ENCODE assay signal across 9 mouse cellular contexts in the genomic region with DNA sequence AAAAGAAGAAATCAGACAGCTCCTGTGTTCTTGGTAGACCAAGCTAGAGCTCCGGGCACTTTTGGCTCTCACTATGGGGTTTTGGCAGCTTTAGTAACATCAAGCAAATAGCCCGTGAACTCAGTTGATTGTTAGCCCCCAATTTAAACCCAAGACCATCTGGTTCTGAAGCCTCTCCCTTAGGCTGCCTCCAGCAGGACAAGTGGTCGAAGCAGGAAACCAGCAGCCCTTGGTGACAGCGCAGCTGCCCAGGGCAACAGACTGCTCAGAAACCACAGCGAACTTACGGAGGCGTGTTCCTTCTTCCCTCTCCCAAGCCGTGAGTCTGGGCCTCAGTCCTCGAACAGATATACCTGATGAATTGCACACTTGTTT. TPM values are rescaled to one million over a fixed set of nuclear protein-coding genes. Genes with fewer than 3 reads are reported as not detected.
DNase-seq lines count a peak whose midpoint lies in the region; ATAC-seq and TF ChIP-seq lines count a peak whose summit lies in the region.
"Had no signal": no experiment of that assay in that cellular context is flagged by ENCODE, and none has a peak within 500 bp of the region (broad histone marks: within the 10 kb centered on the region; RNA-seq: fewer than 3 reads in every experiment).

No protein-coding gene starts in this region.

- H3K36me3 ChIP-seq in midbrain, embryonic 12.5 days = no peaks in the 10 kb centered on the region
- no peaks in the 10 kb centered on the region for H3K36me3 ChIP-seq in midbrain, embryonic 13.5 days
- H3K36me3 ChIP-seq in embryonic facial prominence, embryonic 13.5 days = no peaks in the 10 kb centered on the region
- no peaks in the 10 kb centered on the region for H3K36me3 ChIP-seq in myocyte (ENCODE audit: control insufficient read depth, insufficient read depth)

- no peak for TF ChIP-seq POLR2A in myocyte (IDR thresholded peaks at IDR 0.05; ENCODE audit: insufficient read length, low read depth)

- H3K4me3 ChIP-seq in midbrain, embryonic 12.5 days = no peak overlapping the region
- H3K4me3 ChIP-seq in midbrain, embryonic 13.5 days (replicated peaks) = no peak overlapping the region
- H3K4me3 ChIP-seq in embryonic facial prominence, embryonic 13.5 days = no peak overlapping the region
- H3K4me3 ChIP-seq in myocyte = no peak overlapping the region

- peak overlapping the region; percentile 52; the same call in 1 of the 2 replicates for H3K27ac ChIP-seq in midbrain, embryonic 12.5 days (replicated peaks)
- no peak overlapping the region for H3K27ac ChIP-seq in midbrain, embryonic 13.5 days
- peak overlapping the region; percentile 78 for H3K27ac ChIP-seq in embryonic facial prominence, embryonic 13.5 days
- H3K27ac ChIP-seq: macrophage had no signal

- no peak overlapping the region for H3K9ac ChIP-seq in midbrain, embryonic 12.5 days (replicated peaks)
- no peak overlapping the region for H3K9ac ChIP-seq in midbrain, embryonic 13.5 days (replicated peaks)
- 0 out of 2 replicates have a peak overlapping the region, but pooled peaks have one; percentile 32 for H3K9ac ChIP-seq in embryonic facial prominence, embryonic 13.5 days

- peaks cover 26% of the 10 kb centered on the region for H3K27me3 ChIP-seq in midbrain, embryonic 12.5 days
- 0 out of 2 replicates have a peak, but pooled peaks cover 9% of the 10 kb centered on the region for H3K27me3 ChIP-seq in midbrain, embryonic 13.5 days
- no peaks in the 10 kb centered on the region for H3K27me3 ChIP-seq in embryonic facial prominence, embryonic 13.5 days
- no peaks in the 10 kb centered on the region for H3K27me3 ChIP-seq in myocyte (ENCODE audit: control insufficient read depth, insufficient read depth, insufficient read length)

- no peak for DNase-seq in embryo, embryonic 10 days (ENCODE audit: low spot score)
- no peak for DNase-seq in cerebellum, adult 11-12 months
- DNase-seq: kidney, postnatal 14 days had no signal

- H3K4me1 ChIP-seq in midbrain, embryonic 12.5 days = peaks cover 32% of the 10 kb centered on the region
- peaks cover 33% of the 10 kb centered on the region for H3K4me1 ChIP-seq in midbrain, embryonic 13.5 days (replicated peaks)
- peaks cover 74% of the 10 kb centered on the region for H3K4me1 ChIP-seq in embryonic facial prominence, embryonic 13.5 days

- 0 out of 2 replicates have a peak overlapping the region, but pooled peaks have one; percentile 1 for H3K4me2 ChIP-seq in midbrain, embryonic 12.5 days (replicated peaks)
- H3K4me2 ChIP-seq in midbrain, embryonic 13.5 days (replicated peaks) = no peak overlapping the region
- H3K4me2 ChIP-seq in embryonic facial prominence, embryonic 13.5 days = no peak overlapping the region
- H3K4me2 ChIP-seq in myocyte (ENCODE audit: low read depth) = peak overlapping the region; percentile 13

- no peak for ATAC-seq in midbrain, embryonic 12.5 days (ENCODE audit: low FRiP score, low read depth)
- no peak for ATAC-seq in midbrain, embryonic 13.5 days
- no peak for ATAC-seq in embryonic facial prominence, embryonic 13.5 days (ENCODE audit: insufficient number of reproducible peaks, insufficient read depth, low FRiP score, low TSS enrichment, low read depth)
- ATAC-seq in hematopoietic stem cell, adult 5-6 weeks (replicated peaks in 1 of 2; ENCODE audit: insufficient read depth in 1 of 2, low FRiP score in 2 of 2, low TSS enrichment in 1 of 2, low read depth in 1 of 2, poor library complexity in 2 of 2, severe bottlenecking in 2 of 2) = peak; percentile 74 to 80

- no peaks in the 10 kb centered on the region for H3K9me3 ChIP-seq in midbrain, embryonic 12.5 days
- no peaks in the 10 kb centered on the region for H3K9me3 ChIP-seq in midbrain, embryonic 13.5 days
- H3K9me3 ChIP-seq in embryonic facial prominence, embryonic 13.5 days = no peaks in the 10 kb centered on the region

- no peak overlapping the region for H3ac ChIP-seq in myocyte (ENCODE audit: control insufficient read depth, insufficient read length)

- H3K79me2 ChIP-seq in myocyte (ENCODE audit: control insufficient read depth, insufficient read depth) = no peaks in the 10 kb centered on the region

- 62% methylated on average over 9 of the region's 9 CpGs for WGBS in midbrain, embryonic 12.5 days
- 47% methylated on average over 9 of the region's 9 CpGs for WGBS in midbrain, embryonic 13.5 days
- 32% methylated on average over 9 of the region's 9 CpGs for WGBS in embryonic facial prominence, embryonic 13.5 days

TF ChIP-seq in myocyte, 11 proteins besides CTCF, POLR2A, EP300 and RAD21:
- TF ChIP-seq CEBPB (IDR thresholded peaks at IDR 0.05; ENCODE audit: insufficient read depth, poor library complexity, severe bottlenecking) (no peak), E2F4 (IDR thresholded peaks at IDR 0.05; ENCODE audit: insufficient read depth) (no peak), MAX (IDR thresholded peaks at IDR 0.05; ENCODE audit: low read depth) (no peak), REST (IDR thresholded peaks at IDR 0.05; ENCODE audit: insufficient read depth, insufficient read length) (no peak), MYOD1 (IDR thresholded peaks at IDR 0.05; ENCODE audit: control insufficient read depth in 1 of 3, insufficient read length in 2 of 3, low read depth in 2 of 3) (peak in 2 of 3 experiments; percentile 71 to 80), MYOG (IDR thresholded peaks at IDR 0.05; ENCODE audit: control insufficient read depth in 1 of 3, insufficient read depth in 1 of 3, insufficient read length in 2 of 3, low read depth in 2 of 3) (peak in 2 of 3 experiments; percentile 67 to 80), SRF (IDR thresholded peaks at IDR 0.05; ENCODE audit: control insufficient read depth, insufficient read length, low read depth) (no peak), POLR2AphosphoS2 (IDR thresholded peaks at IDR 0.05; ENCODE audit: insufficient read length, low read depth) (no peak), USF1 (IDR thresholded peaks at IDR 0.05; ENCODE audit: low read depth) (no peak), TCF3 (IDR thresholded peaks at IDR 0.05; ENCODE audit: insufficient read length, low read depth) (no peak)
TF ChIP-seq in myocyte: peak in this region for 2.

RNA-seq across cellular contexts. Expression of a gene that starts 24.5 kb away (rescaled TPM):
- 26.6 and 27.4 TPM in 2 replicates for polyA plus RNA-seq in midbrain, embryonic 12.5 days (2016; fragmentation: Nextera tagmentation; extraction: Ambion mirVana)
- 16.1 and 17.1 TPM in 2 replicates for polyA plus RNA-seq in midbrain, embryonic 13.5 days (2015; fragmentation: Nextera tagmentation; extraction: Ambion mirVana)
- 48.5 and 60.6 TPM in 2 replicates for polyA plus RNA-seq in embryonic facial prominence, embryonic 13.5 days (2015; fragmentation: Nextera tagmentation; extraction: Ambion mirVana)
- 0.30 TPM in 1 of 2 replicates, not detected in the other for total RNA-seq in hematopoietic stem cell, adult 5-6 weeks (2017)
- 10.8 TPM for polyA plus RNA-seq in myocyte (2012; fragmentation: generic; extraction: Trizol)
- polyA plus RNA-seq: macrophage had no signal

Comparison
In these comparisons a context has a peak if more than half of its experiments do, and no peak if none do; other contexts are left out.
1. H3K4me2 ChIP-seq: peak in midbrain, embryonic 12.5 days (single experiment) and myocyte (single experiment); none in midbrain, embryonic 13.5 days (single experiment) and embryonic facial prominence, embryonic 13.5 days (single experiment).
2. ATAC-seq: peak in hematopoietic stem cell, adult 5-6 weeks (2 of 2); none in midbrain, embryonic 12.5 days (single experiment), midbrain, embryonic 13.5 days (single experiment) and embryonic facial prominence, embryonic 13.5 days (single experiment).